Mouse (Mus musculus): Measurements from ENCODE around the gene Tgfbr3. TPM values are rescaled to one million over a fixed set of nuclear protein-coding genes. Genes with fewer than 3 reads are reported as not detected.

Tgfbr3 gene
- polyA plus RNA-seq (2014; fragmentation: Nextera tagmentation; extraction: Ambion mirVana) = 38.2 and 39.7 TPM in 2 replicates

DNA sequence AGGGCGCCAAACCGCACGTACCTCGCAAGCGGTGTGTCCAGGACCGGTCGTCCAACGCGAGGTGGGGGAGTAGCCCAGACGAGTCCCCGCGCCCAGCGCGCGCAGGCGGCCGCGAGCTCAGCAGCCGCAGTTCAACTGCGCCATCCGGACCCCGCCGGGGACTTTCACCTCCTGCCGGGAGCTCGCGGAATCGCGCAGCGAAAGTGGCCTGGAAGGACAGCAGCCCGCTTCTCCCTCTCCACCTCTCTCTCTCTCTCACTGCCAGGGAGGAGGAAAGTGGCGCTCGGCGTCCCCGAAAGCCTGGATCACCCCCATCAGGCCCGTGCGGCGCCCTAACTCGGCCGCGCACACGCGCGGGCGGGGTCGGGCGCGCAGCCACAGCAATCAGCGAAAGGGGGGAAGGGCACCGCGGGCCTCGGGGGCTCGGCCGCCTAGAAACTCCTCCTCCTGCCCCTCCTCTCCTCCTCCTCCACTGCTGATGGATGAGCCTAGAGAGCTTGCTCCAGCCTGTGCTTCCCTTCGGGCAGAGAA, at the start of gene Tgfbr3:
Tgfbr3 (minus strand) TSS at position 396 of the 531 bp plus-strand sequence.
- Histone ChIP-seq H3K4me3 (ENCODE audit: low read depth, low read length) (peak within 1 kb of the TSS; percentile 93), H3K4me1 (replicated peaks; ENCODE audit: control insufficient read depth, insufficient read depth, low read length) (peaks cover 15% of the 10 kb centered on the region), H3K36me3 (ENCODE audit: control insufficient read depth, insufficient read depth, low read length) (no peaks in the 10 kb centered on the region), H3K27me3 (replicated peaks; ENCODE audit: control insufficient read depth, insufficient read depth, low read length) (0 out of 2 replicates have a peak, but pooled peaks cover 3% of the 10 kb centered on the region), H3K9ac (ENCODE audit: low read depth, low read length) (peak within 1 kb of the TSS; percentile 94), H3K9me3 (ENCODE audit: control insufficient read depth, low read length) (no peaks in the 10 kb centered on the region), H3K27ac (ENCODE audit: low read depth, low read length) (peak within 1 kb of the TSS; percentile 88), H3K4me2 (peak within 1 kb of the TSS; percentile 93)
- ATAC-seq (replicated peaks; ENCODE audit: low FRiP score) (peak; percentile 84), DNase-seq (ENCODE audit: low spot score) (peak; percentile 81)
- under 1% methylated on average over 50 of the region's 54 CpGs for WGBS

- Histone ChIP-seq H3K9ac (ENCODE audit: low read depth, low read length) (no peak within 1 kb of the TSS), H3K27ac (ENCODE audit: low read depth, low read length) (no peak within 1 kb of the TSS), H3K36me3 (ENCODE audit: control insufficient read depth, insufficient read depth, low read length) (no peaks in the 10 kb centered on the region), H3K4me3 (ENCODE audit: low read depth, low read length) (no peak within 1 kb of the TSS), H3K4me2 (no peak within 1 kb of the TSS), H3K9me3 (ENCODE audit: control insufficient read depth, low read length) (no peaks in the 10 kb centered on the region), H3K4me1 (replicated peaks; ENCODE audit: control insufficient read depth, insufficient read depth, low read length) (no peaks in the 10 kb centered on the region), H3K27me3 (replicated peaks; ENCODE audit: control insufficient read depth, insufficient read depth, low read length) (no peaks in the 10 kb centered on the region)
- ATAC-seq (replicated peaks; ENCODE audit: low FRiP score) (no peak), DNase-seq (ENCODE audit: low spot score) (no peak)
- WGBS = 85% methylated on average over 30 of the region's 30 CpGs
Measured at GRCm38 (mm10) chr5:107330916-107331421, 41.5 kb upstream of the Tgfbr3 start, which contains the start of gene Brdt. TSS of gene Brdt (plus strand) at chr5:107331159.

DNA sequence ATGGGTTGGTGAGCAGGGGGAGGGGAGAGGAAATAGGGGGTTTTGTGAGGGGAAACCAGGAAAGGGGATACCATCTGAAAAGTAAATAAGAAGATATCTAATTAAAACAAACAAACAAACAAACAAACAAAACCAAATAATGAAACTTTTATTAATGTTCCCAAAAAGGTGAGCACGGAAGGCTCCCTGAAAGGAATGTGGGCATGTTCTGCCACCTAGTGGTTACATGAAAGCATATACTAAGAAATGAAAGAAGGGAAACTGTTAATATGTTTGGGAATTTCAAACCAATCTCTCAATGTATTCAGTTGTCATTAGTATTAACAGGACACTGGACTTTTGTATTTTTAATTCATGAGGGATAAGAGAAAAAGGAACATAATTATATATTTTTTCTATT, 31.3 kb upstream of the Tgfbr3 start:
- Histone ChIP-seq H3K9ac (ENCODE audit: low read depth, low read length) (no peak overlapping the region), H3K27me3 (replicated peaks; ENCODE audit: control insufficient read depth, insufficient read depth, low read length) (no peaks in the 10 kb centered on the region), H3K9me3 (ENCODE audit: control insufficient read depth, low read length) (no peaks in the 10 kb centered on the region), H3K4me3 (ENCODE audit: low read depth, low read length) (no peak overlapping the region), H3K36me3 (ENCODE audit: control insufficient read depth, insufficient read depth, low read length) (no peaks in the 10 kb centered on the region), H3K4me2 (no peak overlapping the region), H3K4me1 (replicated peaks; ENCODE audit: control insufficient read depth, insufficient read depth, low read length) (no peaks in the 10 kb centered on the region; the same call in 1 of the 2 replicates), H3K27ac (ENCODE audit: low read depth, low read length) (no peak overlapping the region)
- WGBS = 7% methylated on average over 1 of the region's 1 CpGs
- no peak for ATAC-seq (replicated peaks; ENCODE audit: low FRiP score)
- DNase-seq (ENCODE audit: low spot score) = no peak

DNA sequence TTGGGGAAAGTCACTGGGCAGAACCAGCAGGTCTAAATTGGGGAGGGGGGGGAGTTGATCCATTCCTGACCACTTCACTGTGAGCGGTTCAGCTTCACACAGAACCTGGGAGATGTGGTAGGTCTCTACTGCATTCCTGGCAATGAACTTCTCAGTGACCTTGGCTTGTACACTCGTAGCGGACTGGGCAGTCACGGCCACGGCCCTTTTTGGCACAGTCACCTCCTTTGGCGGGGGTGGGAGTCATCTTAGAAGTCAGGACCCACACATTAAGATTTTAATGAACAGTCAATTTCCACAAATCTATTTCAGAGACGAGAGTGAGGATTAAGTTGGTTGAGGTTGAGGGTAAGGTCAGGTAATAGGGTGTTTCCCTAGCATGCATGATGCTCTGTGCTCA, 27.7 kb upstream of the Tgfbr3 start:
- Histone ChIP-seq H3K36me3 (ENCODE audit: control insufficient read depth, insufficient read depth, low read length) (no peaks in the 10 kb centered on the region), H3K27ac (ENCODE audit: low read depth, low read length) (no peak overlapping the region), H3K4me2 (no peak overlapping the region), H3K4me1 (replicated peaks; ENCODE audit: control insufficient read depth, insufficient read depth, low read length) (no peaks in the 10 kb centered on the region; the same call in 1 of the 2 replicates), H3K4me3 (ENCODE audit: low read depth, low read length) (no peak overlapping the region), H3K9me3 (ENCODE audit: control insufficient read depth, low read length) (no peaks in the 10 kb centered on the region), H3K9ac (ENCODE audit: low read depth, low read length) (no peak overlapping the region), H3K27me3 (replicated peaks; ENCODE audit: control insufficient read depth, insufficient read depth, low read length) (no peaks in the 10 kb centered on the region)
- no peak for ATAC-seq (replicated peaks; ENCODE audit: low FRiP score)
- WGBS = 91% methylated on average over 7 of the region's 7 CpGs
- no peak for DNase-seq (ENCODE audit: low spot score)

DNA sequence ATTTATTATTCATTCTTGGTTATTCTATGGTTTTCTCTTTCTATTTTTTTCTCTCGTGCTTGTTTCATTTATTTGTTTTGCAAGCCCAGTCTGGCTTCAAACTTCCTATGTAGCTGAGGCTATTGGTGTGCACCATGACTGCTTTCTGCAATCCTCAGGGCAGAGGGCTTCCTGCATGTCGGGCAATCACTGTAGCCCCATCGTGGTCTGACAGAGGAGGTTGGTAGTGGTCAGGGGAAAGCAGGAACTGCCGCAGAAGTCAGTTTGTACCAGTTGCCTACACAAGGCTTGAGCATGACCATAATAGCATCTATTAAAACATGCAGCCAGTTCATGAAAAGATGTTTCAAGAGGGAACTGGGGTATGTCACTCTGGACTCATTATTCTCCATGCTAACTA, 18.0 kb upstream of the Tgfbr3 start:
- 47% methylated on average over 4 of the region's 4 CpGs for whole genome bisulfite sequencing
- DNase-seq (ENCODE audit: low spot score) (no peak), ATAC-seq (replicated peaks; ENCODE audit: low FRiP score) (no peak)
- H3K4me2 ChIP-seq = no peak overlapping the region
- no peak overlapping the region for H3K27ac ChIP-seq (ENCODE audit: low read depth, low read length)
- no peak overlapping the region for H3K9ac ChIP-seq (ENCODE audit: low read depth, low read length)
- no peaks in the 10 kb centered on the region for H3K27me3 ChIP-seq (replicated peaks; ENCODE audit: control insufficient read depth, insufficient read depth, low read length)
- no peaks in the 10 kb centered on the region for H3K9me3 ChIP-seq (ENCODE audit: control insufficient read depth, low read length)
- H3K36me3 ChIP-seq (ENCODE audit: control insufficient read depth, insufficient read depth, low read length) = no peaks in the 10 kb centered on the region
- H3K4me1 ChIP-seq (replicated peaks; ENCODE audit: control insufficient read depth, insufficient read depth, low read length) = peaks cover 6% of the 10 kb centered on the region; the same call in 1 of the 2 replicates
- no peak overlapping the region for H3K4me3 ChIP-seq (ENCODE audit: low read depth, low read length)

- H3K4me3 ChIP-seq (ENCODE audit: low read depth, low read length) = no peak overlapping the region
- H3K27me3 ChIP-seq (replicated peaks; ENCODE audit: control insufficient read depth, insufficient read depth, low read length) = no peaks in the 10 kb centered on the region
- H3K4me2 ChIP-seq = no peak overlapping the region
- peaks cover 6% of the 10 kb centered on the region; the same call in 1 of the 2 replicates for H3K4me1 ChIP-seq (replicated peaks; ENCODE audit: control insufficient read depth, insufficient read depth, low read length)
- H3K9ac ChIP-seq (ENCODE audit: low read depth, low read length) = no peak overlapping the region
- H3K36me3 ChIP-seq (ENCODE audit: control insufficient read depth, insufficient read depth, low read length) = no peaks in the 10 kb centered on the region
- DNase-seq (ENCODE audit: low spot score) (no peak), ATAC-seq (replicated peaks; ENCODE audit: low FRiP score) (no peak)
- 59% methylated on average over 13 of the region's 13 CpGs for WGBS
- H3K9me3 ChIP-seq (ENCODE audit: control insufficient read depth, low read length) = no peaks in the 10 kb centered on the region
- H3K27ac ChIP-seq (ENCODE audit: low read depth, low read length) = no peak overlapping the region
Measured at GRCm38 (mm10) chr5:107304117-107304825, 14.8 kb upstream of the Tgfbr3 start.

- H3K4me2 ChIP-seq = peak overlapping the region; percentile 56
- H3K27ac ChIP-seq (ENCODE audit: low read depth, low read length) = no peak overlapping the region
- H3K9me3 ChIP-seq (ENCODE audit: control insufficient read depth, low read length) = no peaks in the 10 kb centered on the region
- no peak overlapping the region for H3K9ac ChIP-seq (ENCODE audit: low read depth, low read length)
- peaks cover 6% of the 10 kb centered on the region; the same call in 1 of the 2 replicates for H3K4me1 ChIP-seq (replicated peaks; ENCODE audit: control insufficient read depth, insufficient read depth, low read length)
- H3K4me3 ChIP-seq (ENCODE audit: low read depth, low read length) = no peak overlapping the region
- H3K36me3 ChIP-seq (ENCODE audit: control insufficient read depth, insufficient read depth, low read length) = no peaks in the 10 kb centered on the region
- no peaks in the 10 kb centered on the region for H3K27me3 ChIP-seq (replicated peaks; ENCODE audit: control insufficient read depth, insufficient read depth, low read length)
- ATAC-seq (replicated peaks; ENCODE audit: low FRiP score) = peak; percentile 49
- 33% methylated on average over 11 of the region's 11 CpGs for WGBS
- no peak for DNase-seq (ENCODE audit: low spot score)
Measured at GRCm38 (mm10) chr5:107303350-107303861, 14.0 kb upstream of the Tgfbr3 start.

GRCm38 (mm10) chr5:107298854-107299253, 9.4 kb upstream of the Tgfbr3 start:
- peaks cover 14% of the 10 kb centered on the region for H3K4me1 ChIP-seq (replicated peaks; ENCODE audit: control insufficient read depth, insufficient read depth, low read length)
- 72% methylated on average over 11 of the region's 11 CpGs for WGBS
- no peaks in the 10 kb centered on the region for H3K27me3 ChIP-seq (replicated peaks; ENCODE audit: control insufficient read depth, insufficient read depth, low read length)
- H3K27ac ChIP-seq (ENCODE audit: low read depth, low read length) = no peak overlapping the region
- no peak for ATAC-seq (replicated peaks; ENCODE audit: low FRiP score)
- H3K9ac ChIP-seq (ENCODE audit: low read depth, low read length) = no peak overlapping the region
- no peak overlapping the region for H3K4me2 ChIP-seq
- H3K9me3 ChIP-seq (ENCODE audit: control insufficient read depth, low read length) = no peaks in the 10 kb centered on the region
- DNase-seq (ENCODE audit: low spot score) = peak; percentile 27
- H3K36me3 ChIP-seq (ENCODE audit: control insufficient read depth, insufficient read depth, low read length) = no peaks in the 10 kb centered on the region
- no peak overlapping the region for H3K4me3 ChIP-seq (ENCODE audit: low read depth, low read length)
